Mouse (Mus musculus): ENCODE measurements around the gene Cckar.

- no peak for TF ChIP-seq GATA1 (IDR thresholded peaks at IDR 0.05; ENCODE audit: borderline replicate concordance, low read length)
- TF ChIP-seq FLI1 (IDR thresholded peaks at IDR 0.05; ENCODE audit: low read length), result no peak
Observed at GRCm38 (mm10) chr5:53685623-53686022, 21.9 kb downstream of the Cckar start.

Measured in megakaryocyte, embryonic 14.5 days (primary cell).